8 mouse cellular contexts compared by ENCODE assay signal in genomic region chr8:110217681-110218131, GRCm38 (mm10). TPM values are rescaled to one million over a fixed set of nuclear protein-coding genes. Genes with fewer than 3 reads are reported as not detected.
DNase-seq lines count a peak whose midpoint lies in the region; ATAC-seq and TF ChIP-seq lines count a peak whose summit lies in the region.

No protein-coding gene starts in this region.

- peak overlapping the region; percentile 69 for H3K4me2 ChIP-seq in forebrain, embryonic 12.5 days
- H3K4me2 ChIP-seq in heart, postnatal 0 days (ENCODE audit: low read depth, low read length), result peak overlapping the region; percentile 78
- H3K4me2 ChIP-seq in liver, embryonic 16.5 days (ENCODE audit: low read depth, low read length), result peak overlapping the region; percentile 86
- peak overlapping the region; percentile 84 for H3K4me2 ChIP-seq in neural tube, embryonic 13.5 days

- H3K36me3 ChIP-seq in E14TG2a.4 (ENCODE audit: insufficient read depth, low read length), result peaks cover 20% of the 10 kb centered on the region
- peaks cover 17% of the 10 kb centered on the region for H3K36me3 ChIP-seq in forebrain, embryonic 12.5 days (replicated peaks)
- H3K36me3 ChIP-seq in heart, postnatal 0 days (replicated peaks; ENCODE audit: control insufficient read depth, insufficient read depth, low read length), result peaks cover 18% of the 10 kb centered on the region
- H3K36me3 ChIP-seq in liver, embryonic 16.5 days (ENCODE audit: control insufficient read depth, insufficient read depth), result peaks cover 20% of the 10 kb centered on the region
- H3K36me3 ChIP-seq in neural tube, embryonic 13.5 days, result peaks cover 21% of the 10 kb centered on the region
- peaks cover 2% of the 10 kb centered on the region for H3K36me3 ChIP-seq in testis, adult 2 months (ENCODE audit: control insufficient read depth, insufficient read depth, low read length)

- H3K27me3 ChIP-seq in E14TG2a.4 (ENCODE audit: insufficient read depth, low read length), result peaks cover 18% of the 10 kb centered on the region
- no peaks in the 10 kb centered on the region for H3K27me3 ChIP-seq in forebrain, embryonic 12.5 days
- no peaks in the 10 kb centered on the region for H3K27me3 ChIP-seq in heart, postnatal 0 days (ENCODE audit: control insufficient read depth, insufficient read depth, low read length)
- no peaks in the 10 kb centered on the region for H3K27me3 ChIP-seq in liver, embryonic 16.5 days (ENCODE audit: control insufficient read depth, insufficient read depth, low read depth, low read length)
- H3K27me3 ChIP-seq in neural tube, embryonic 13.5 days, result no peaks in the 10 kb centered on the region
- H3K27me3 ChIP-seq in testis, adult 2 months (ENCODE audit: control insufficient read depth, insufficient read depth, low read length), result no peaks in the 10 kb centered on the region

- TF ChIP-seq CTCF in E14TG2a.4 (conservative IDR thresholded peaks at IDR 0.05; ENCODE audit: low read length), result no peak
- TF ChIP-seq CTCF in heart, postnatal 0 days (IDR thresholded peaks at IDR 0.05; ENCODE audit: low read depth), result no peak
- TF ChIP-seq CTCF in testis, adult 2 months (IDR thresholded peaks at IDR 0.05; ENCODE audit: control insufficient read depth, insufficient read depth, insufficient replicate concordance, low read depth, low read length), result no peak

- peak overlapping the region; percentile 47; the same call in 1 of the 2 replicates for H3K9ac ChIP-seq in forebrain, embryonic 12.5 days
- peak overlapping the region; percentile 32 for H3K9ac ChIP-seq in heart, postnatal 0 days (replicated peaks; ENCODE audit: low read depth, low read length)
- peak overlapping the region; percentile 64 for H3K9ac ChIP-seq in liver, embryonic 16.5 days (ENCODE audit: low read depth, low read length)
- H3K9ac ChIP-seq in neural tube, embryonic 13.5 days, result peak overlapping the region; percentile 67

- no peaks in the 10 kb centered on the region for H3K9me3 ChIP-seq in E14TG2a.4 (ENCODE audit: low read length)
- H3K9me3 ChIP-seq in forebrain, embryonic 12.5 days, result no peaks in the 10 kb centered on the region
- no peaks in the 10 kb centered on the region for H3K9me3 ChIP-seq in heart, postnatal 0 days (replicated peaks; ENCODE audit: control insufficient read depth, low read length)
- no peaks in the 10 kb centered on the region for H3K9me3 ChIP-seq in liver, embryonic 16.5 days (replicated peaks; ENCODE audit: control insufficient read depth, low read length)
- no peaks in the 10 kb centered on the region for H3K9me3 ChIP-seq in neural tube, embryonic 13.5 days

- peak; percentile 99 for ATAC-seq in forebrain, embryonic 12.5 days (ENCODE audit: low FRiP score)
- ATAC-seq in heart, postnatal 0 days (ENCODE audit: insufficient read depth, low read depth), result peak; percentile 100
- ATAC-seq in liver, embryonic 16.5 days (ENCODE audit: low read depth), result peak; percentile 98
- peak; percentile 100 for ATAC-seq in neural tube, embryonic 13.5 days (ENCODE audit: low read depth)

- TF ChIP-seq EP300 in heart, postnatal 0 days (IDR thresholded peaks at IDR 0.05; ENCODE audit: low read depth), result no peak

- peak overlapping the region; percentile 56 for H3K27ac ChIP-seq in forebrain, embryonic 12.5 days
- H3K27ac ChIP-seq in heart, postnatal 0 days (ENCODE audit: low read depth), result no peak overlapping the region
- H3K27ac ChIP-seq in liver, embryonic 16.5 days (ENCODE audit: low read length), result no peak overlapping the region
- peak overlapping the region; percentile 59 for H3K27ac ChIP-seq in neural tube, embryonic 13.5 days (replicated peaks)
- H3K27ac ChIP-seq in testis, adult 2 months (ENCODE audit: control insufficient read depth, insufficient read depth, low read depth, low read length), result peak overlapping the region; percentile 32

- H3K4me1 ChIP-seq in E14TG2a.4 (replicated peaks; ENCODE audit: low read depth, low read length), result peaks cover 15% of the 10 kb centered on the region
- peaks cover 12% of the 10 kb centered on the region for H3K4me1 ChIP-seq in forebrain, embryonic 12.5 days
- H3K4me1 ChIP-seq in heart, postnatal 0 days (ENCODE audit: control insufficient read depth, insufficient read depth), result peaks cover 13% of the 10 kb centered on the region
- H3K4me1 ChIP-seq in liver, embryonic 16.5 days (ENCODE audit: control insufficient read depth, low read depth, low read length), result peaks cover 9% of the 10 kb centered on the region
- H3K4me1 ChIP-seq in neural tube, embryonic 13.5 days (replicated peaks), result peaks cover 24% of the 10 kb centered on the region
- H3K4me1 ChIP-seq in testis, adult 2 months (ENCODE audit: control insufficient read depth, insufficient read depth, low read length), result peaks cover 6% of the 10 kb centered on the region

- H3K4me3 ChIP-seq in E14TG2a.4 (replicated peaks; ENCODE audit: low read length), result peak overlapping the region; percentile 78
- peak overlapping the region; percentile 57 for H3K4me3 ChIP-seq in forebrain, embryonic 12.5 days (replicated peaks)
- peak overlapping the region; percentile 65 for H3K4me3 ChIP-seq in heart, postnatal 0 days (ENCODE audit: low read depth, low read length)
- peak overlapping the region; percentile 76 for H3K4me3 ChIP-seq in liver, embryonic 16.5 days (ENCODE audit: low read depth, low read length)
- peak overlapping the region; percentile 71 for H3K4me3 ChIP-seq in neural tube, embryonic 13.5 days
- peak overlapping the region; percentile 90 for H3K4me3 ChIP-seq in testis, adult 2 months (ENCODE audit: control insufficient read depth, low read depth, low read length)

- peak; percentile 94 for DNase-seq in c-Kit-positive CD71-positive TER-119-positive erythroid progenitor cells, embryonic 14.5 days (ENCODE audit: low spot score)
- peak; percentile 97 for DNase-seq in heart, postnatal 0 days (ENCODE audit: low spot score)
- peak; percentile 100 for DNase-seq in kidney, postnatal 4 days

- 0 out of 2 replicates have a peak, but pooled peaks have one; percentile 19 for TF ChIP-seq POLR2A in testis, adult 2 months (IDR thresholded peaks at IDR 0.05; ENCODE audit: control insufficient read depth, low read depth, low read length)

- 0% methylated on average over 43 of the region's 43 CpGs for WGBS in forebrain, embryonic 12.5 days
- whole genome bisulfite sequencing in heart, postnatal 0 days, result under 1% methylated on average over 43 of the region's 43 CpGs
- 0% methylated on average over 43 of the region's 43 CpGs for WGBS in liver, embryonic 16.5 days (ENCODE audit: insufficient replicate concordance)
- under 1% methylated on average over 40 of the region's 43 CpGs for WGBS in neural tube, embryonic 13.5 days

RNA-seq across cellular contexts. Expression of gene Cmtr2, which starts 2.2 kb away (rescaled TPM):
- polyA plus RNA-seq in forebrain, embryonic 12.5 days (2016; fragmentation: Nextera tagmentation; extraction: Ambion mirVana), result 12.5 and 13.8 TPM in 2 replicates
- 6.9 and 12.1 TPM in 2 replicates for total RNA-seq in heart, postnatal 0 days (2014; rRNA removed; ENCODE audit: low replicate concordance)
- 3.0 and 3.1 TPM in 2 replicates for polyA plus RNA-seq in heart, postnatal 0 days (2015; fragmentation: Nextera tagmentation; extraction: Ambion mirVana)
- 2.6 and 2.8 TPM in 2 replicates for polyA plus RNA-seq in liver, embryonic 16.5 days (2015; fragmentation: Nextera tagmentation; extraction: Ambion mirVana)
- polyA plus RNA-seq in neural tube, embryonic 13.5 days (2015; fragmentation: Nextera tagmentation; extraction: Ambion mirVana), result 10.1 and 11.3 TPM in 2 replicates
- polyA plus RNA-seq in testis, adult 2 months (2012; rRNA removed), result 1.2 and 1.6 TPM in 2 replicates

RNA-seq across cellular contexts. Expression of gene Hydin, which starts 49.1 kb away (rescaled TPM):
- 0.19 and 0.47 TPM in 2 replicates for polyA plus RNA-seq in forebrain, embryonic 12.5 days (2016; fragmentation: Nextera tagmentation; extraction: Ambion mirVana)
- total RNA-seq in heart, postnatal 0 days (2014; rRNA removed; ENCODE audit: low replicate concordance), result 0.04 TPM in 2 replicates
- polyA plus RNA-seq in heart, postnatal 0 days (2015; fragmentation: Nextera tagmentation; extraction: Ambion mirVana), result 0.03 and 0.04 TPM in 2 replicates
- polyA plus RNA-seq in liver, embryonic 16.5 days (2015; fragmentation: Nextera tagmentation; extraction: Ambion mirVana), result 0.11 and 0.13 TPM in 2 replicates
- polyA plus RNA-seq in neural tube, embryonic 13.5 days (2015; fragmentation: Nextera tagmentation; extraction: Ambion mirVana), result 0.07 and 0.17 TPM in 2 replicates
- 32.6 and 33.2 TPM in 2 replicates for polyA plus RNA-seq in testis, adult 2 months (2012; rRNA removed)

RNA-seq across cellular contexts. Expression of gene Calb2, which starts 49.7 kb away (rescaled TPM):
- 31.4 and 42.6 TPM in 2 replicates for polyA plus RNA-seq in forebrain, embryonic 12.5 days (2016; fragmentation: Nextera tagmentation; extraction: Ambion mirVana)
- total RNA-seq in heart, postnatal 0 days (2014; rRNA removed; ENCODE audit: low replicate concordance), result not detected in 2 replicates
- 0.11 and 0.18 TPM in 2 replicates for polyA plus RNA-seq in heart, postnatal 0 days (2015; fragmentation: Nextera tagmentation; extraction: Ambion mirVana)
- not detected in 2 replicates for polyA plus RNA-seq in liver, embryonic 16.5 days (2015; fragmentation: Nextera tagmentation; extraction: Ambion mirVana)
- polyA plus RNA-seq in neural tube, embryonic 13.5 days (2015; fragmentation: Nextera tagmentation; extraction: Ambion mirVana), result 16.9 and 22.0 TPM in 2 replicates
- polyA plus RNA-seq in testis, adult 2 months (2012; rRNA removed), result 0.20 and 0.25 TPM in 2 replicates

Comparison
In these comparisons a context has a peak if more than half of its experiments do, and no peak if none do; other contexts are left out.
1. H3K27ac ChIP-seq: peak in forebrain, embryonic 12.5 days (single experiment), neural tube, embryonic 13.5 days (single experiment) and testis, adult 2 months (single experiment); none in heart, postnatal 0 days (single experiment) and liver, embryonic 16.5 days (single experiment).
2. RNA of gene Hydin, which starts 49.1 kb away (polyA plus RNA-seq): 32.6 to 33.2 TPM in testis, adult 2 months; 0.19 to 0.47 TPM in forebrain, embryonic 12.5 days, 0.11 to 0.13 TPM in liver, embryonic 16.5 days, 0.07 to 0.17 TPM in neural tube, embryonic 13.5 days and 0.03 to 0.04 TPM in heart, postnatal 0 days; every median in the first group is over 10 times any median in the second.
3. RNA of gene Calb2, which starts 49.7 kb away (polyA plus RNA-seq): 31.4 to 42.6 TPM in forebrain, embryonic 12.5 days and 16.9 to 22.0 TPM in neural tube, embryonic 13.5 days; 0.20 to 0.25 TPM in testis, adult 2 months, 0.11 to 0.18 TPM in heart, postnatal 0 days and not detected in liver, embryonic 16.5 days; every median in the first group is over 10 times any median in the second.
4. Peak in every context shown above with its lines, with median percentiles within 50 percentile points of each other: H3K4me3 ChIP-seq, DNase-seq, ATAC-seq, H3K4me2 ChIP-seq and H3K9ac ChIP-seq.